Mouse (Mus musculus): ENCODE results near the gene Arhgef7. TPM values are rescaled to one million over a fixed set of nuclear protein-coding genes. Genes with fewer than 3 reads are reported as not detected.

Gene Arhgef7
- total RNA-seq, 1 experiment: 33.0 TPM

DNA sequence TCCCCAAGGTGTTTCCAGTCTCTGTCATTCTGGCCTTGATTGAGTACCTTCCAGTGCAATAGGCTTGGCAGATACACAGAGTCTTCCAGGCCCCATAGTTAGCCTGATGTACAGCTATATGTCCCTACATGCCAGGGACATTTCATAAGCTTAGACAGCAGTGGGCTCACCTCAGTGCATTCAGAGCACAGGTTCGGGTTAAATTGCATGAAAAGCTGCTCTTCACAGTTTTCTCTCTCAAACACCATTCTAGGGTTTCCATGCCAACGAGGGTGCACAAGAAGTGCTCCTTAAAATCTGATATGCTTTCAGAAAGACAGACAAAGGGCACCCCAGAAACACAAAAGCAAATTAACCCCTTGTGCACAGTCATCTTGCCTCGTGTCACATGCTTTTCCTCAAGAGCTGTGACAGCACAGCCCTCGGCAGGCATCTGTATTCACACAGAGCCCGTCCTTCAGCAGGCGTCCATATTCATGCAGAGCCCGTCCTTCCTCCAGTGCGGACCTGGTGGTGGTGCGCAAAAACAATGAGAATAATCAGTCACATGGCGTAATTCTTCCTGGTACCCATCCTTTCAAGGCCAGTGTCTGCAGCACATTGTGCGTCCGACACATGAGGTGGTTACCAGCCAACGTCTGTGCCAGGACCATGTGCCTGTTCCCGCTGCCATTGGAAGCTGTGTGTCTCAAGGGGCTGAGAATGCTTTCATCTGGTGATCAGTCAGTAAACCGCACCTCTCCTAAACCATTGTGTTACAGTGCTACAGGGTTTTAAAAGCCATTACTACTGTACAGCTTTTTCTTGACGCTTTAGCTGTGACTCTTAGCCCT is 102.9 kb downstream of the Arhgef7 start:
- no peak for DNase-seq (ENCODE audit: low read depth, low spot score)
- Histone ChIP-seq H3K27ac (ENCODE audit: insufficient read depth, low read depth, low read length, poor library complexity, severe bottlenecking) (no peak overlapping the region), H3K36me3 (ENCODE audit: control insufficient read depth, insufficient read depth, low read length, poor library complexity, severe bottlenecking) (peaks cover 37% of the 10 kb centered on the region), H3K4me1 (ENCODE audit: control insufficient read depth in 2 of 2, insufficient read depth in 2 of 2, low read length in 2 of 2, poor library complexity in 1 of 2) (no peaks in the 10 kb centered on the region), H3K9me3 (ENCODE audit: control insufficient read depth, insufficient read depth, low read depth, low read length) (no peaks in the 10 kb centered on the region), H3K4me3 (ENCODE audit: insufficient read depth in 1 of 2, low read depth in 1 of 2, low read length in 2 of 2, poor library complexity in 1 of 2, severe bottlenecking in 1 of 2) (no peak overlapping the region), H3K9ac (ENCODE audit: insufficient read depth, low read depth, low read length, poor library complexity, severe bottlenecking) (no peak overlapping the region)
- in situ Hi-C loops (cut with MboI; ENCODE audit: low sequenced_read_pairs in 2 of 2, unreplicated experiment in 2 of 2): no loop called here
- TF ChIP-seq HCFC1 (IDR thresholded peaks at IDR 0.05; ENCODE audit: borderline replicate concordance, insufficient read depth, low read length): no peak
- no peak for TF ChIP-seq CHD2 (IDR thresholded peaks at IDR 0.05; ENCODE audit: low read depth, low read length)
- no peak for TF ChIP-seq MAFK (IDR thresholded peaks at IDR 0.05; ENCODE audit: insufficient read depth, low read depth, low read length)
- no peak for TF ChIP-seq ZNF384 (IDR thresholded peaks at IDR 0.05; ENCODE audit: low read depth, low read length)
- TF ChIP-seq ZC3H11A (IDR thresholded peaks at IDR 0.05; ENCODE audit: borderline replicate concordance, low read depth, low read length): no peak

DNA sequence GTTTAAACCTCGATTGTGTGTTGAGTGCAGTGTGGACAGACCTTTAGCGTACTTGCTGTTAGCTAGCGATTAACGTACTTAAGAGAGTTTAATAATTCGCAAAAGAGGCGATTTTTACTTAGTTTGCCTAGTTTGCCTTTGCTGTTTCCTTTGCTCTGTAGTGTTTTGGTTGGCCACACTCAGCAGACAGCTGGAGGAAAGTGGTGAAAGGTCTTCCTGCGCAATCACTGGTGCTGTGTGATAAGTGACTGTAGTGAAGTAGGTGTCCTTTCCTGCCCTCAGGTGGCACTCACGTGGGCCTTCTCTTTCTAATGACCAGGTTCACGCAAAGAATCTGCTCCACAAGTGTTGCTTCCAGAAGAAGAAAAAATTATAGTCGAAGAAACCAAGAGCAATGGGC is 103.7 kb downstream of the Arhgef7 start:
- Histone ChIP-seq H3K4me1 (ENCODE audit: control insufficient read depth in 2 of 2, insufficient read depth in 2 of 2, low read length in 2 of 2, poor library complexity in 1 of 2) (no peaks in the 10 kb centered on the region), H3K36me3 (ENCODE audit: control insufficient read depth, insufficient read depth, low read length, poor library complexity, severe bottlenecking) (peaks cover 32% of the 10 kb centered on the region), H3K9me3 (ENCODE audit: control insufficient read depth, insufficient read depth, low read depth, low read length) (no peaks in the 10 kb centered on the region), H3K9ac (ENCODE audit: insufficient read depth, low read depth, low read length, poor library complexity, severe bottlenecking) (no peak overlapping the region), H3K4me3 (ENCODE audit: insufficient read depth in 1 of 2, low read depth in 1 of 2, low read length in 2 of 2, poor library complexity in 1 of 2, severe bottlenecking in 1 of 2) (no peak overlapping the region), H3K27ac (ENCODE audit: insufficient read depth, low read depth, low read length, poor library complexity, severe bottlenecking) (no peak overlapping the region)
- in situ Hi-C loops (cut with MboI; ENCODE audit: low sequenced_read_pairs in 2 of 2, unreplicated experiment in 2 of 2): no loop called here
- DNase-seq (ENCODE audit: low read depth, low spot score): no peak
- TF ChIP-seq HCFC1 (IDR thresholded peaks at IDR 0.05; ENCODE audit: borderline replicate concordance, insufficient read depth, low read length) (no peak), ZC3H11A (IDR thresholded peaks at IDR 0.05; ENCODE audit: borderline replicate concordance, low read depth, low read length) (no peak), MAFK (IDR thresholded peaks at IDR 0.05; ENCODE audit: insufficient read depth, low read depth, low read length) (no peak), CHD2 (IDR thresholded peaks at IDR 0.05; ENCODE audit: low read depth, low read length) (no peak), ZNF384 (IDR thresholded peaks at IDR 0.05; ENCODE audit: low read depth, low read length) (no peak)

DNA sequence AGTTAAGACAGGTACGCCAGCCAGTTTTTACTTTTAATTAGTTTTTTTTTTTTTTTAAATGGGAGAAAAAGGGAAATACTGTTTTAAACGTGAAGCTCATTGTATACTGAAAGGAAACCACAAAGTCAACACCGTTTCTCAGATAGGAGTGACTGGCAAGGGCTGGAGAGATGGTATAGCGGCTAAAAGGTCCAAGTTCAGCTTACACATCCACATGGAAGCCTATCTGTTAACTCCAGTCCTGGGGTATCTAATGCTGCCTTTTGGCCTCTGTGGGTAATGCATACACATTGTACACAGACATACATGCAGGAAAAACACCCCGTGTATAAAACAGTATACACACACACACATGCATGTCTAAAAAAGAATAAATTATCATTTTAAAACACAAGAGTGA is 104.4 kb downstream of the Arhgef7 start:
- Histone ChIP-seq H3K27ac (ENCODE audit: insufficient read depth, low read depth, low read length, poor library complexity, severe bottlenecking) (no peak overlapping the region), H3K4me3 (ENCODE audit: insufficient read depth in 1 of 2, low read depth in 1 of 2, low read length in 2 of 2, poor library complexity in 1 of 2, severe bottlenecking in 1 of 2) (no peak overlapping the region), H3K36me3 (ENCODE audit: control insufficient read depth, insufficient read depth, low read length, poor library complexity, severe bottlenecking) (peaks cover 28% of the 10 kb centered on the region), H3K9me3 (ENCODE audit: control insufficient read depth, insufficient read depth, low read depth, low read length) (no peaks in the 10 kb centered on the region), H3K4me1 (ENCODE audit: control insufficient read depth in 2 of 2, insufficient read depth in 2 of 2, low read length in 2 of 2, poor library complexity in 1 of 2) (no peaks in the 10 kb centered on the region), H3K9ac (ENCODE audit: insufficient read depth, low read depth, low read length, poor library complexity, severe bottlenecking) (no peak overlapping the region)
- no peak for DNase-seq (ENCODE audit: low read depth, low spot score)
- TF ChIP-seq MAFK (IDR thresholded peaks at IDR 0.05; ENCODE audit: insufficient read depth, low read depth, low read length): no peak
- TF ChIP-seq ZNF384 (IDR thresholded peaks at IDR 0.05; ENCODE audit: low read depth, low read length): no peak
- no peak for TF ChIP-seq CHD2 (IDR thresholded peaks at IDR 0.05; ENCODE audit: low read depth, low read length)
- TF ChIP-seq HCFC1 (IDR thresholded peaks at IDR 0.05; ENCODE audit: borderline replicate concordance, insufficient read depth, low read length): no peak
- TF ChIP-seq ZC3H11A (IDR thresholded peaks at IDR 0.05; ENCODE audit: borderline replicate concordance, low read depth, low read length): no peak
- in situ Hi-C loops (cut with MboI; ENCODE audit: low sequenced_read_pairs in 2 of 2, unreplicated experiment in 2 of 2): no loop called here

DNA sequence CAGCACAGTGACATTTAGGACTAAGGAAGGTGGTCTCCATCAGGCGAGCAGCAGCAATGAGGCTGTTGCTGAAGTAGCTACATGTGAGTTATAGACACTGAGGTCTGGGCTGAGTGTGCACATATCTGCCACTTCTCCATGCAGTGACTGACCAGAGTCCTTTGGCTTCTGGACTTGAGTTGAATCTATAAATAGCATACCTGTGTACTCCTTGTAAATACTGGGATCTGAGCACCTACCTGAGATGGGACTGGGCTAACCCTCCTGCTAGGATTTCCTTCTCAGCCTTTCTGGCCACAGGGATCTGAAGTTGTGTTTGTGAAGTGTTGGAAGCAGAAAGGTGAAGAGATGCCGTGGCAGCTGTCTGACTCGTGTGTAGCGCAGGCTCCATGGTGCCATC is 105.6 kb downstream of the Arhgef7 start:
- peaks cover 25% of the 10 kb centered on the region for H3K36me3 ChIP-seq (ENCODE audit: control insufficient read depth, insufficient read depth, low read length, poor library complexity, severe bottlenecking)
- TF ChIP-seq HCFC1 (IDR thresholded peaks at IDR 0.05; ENCODE audit: borderline replicate concordance, insufficient read depth, low read length) (no peak), CHD2 (IDR thresholded peaks at IDR 0.05; ENCODE audit: low read depth, low read length) (no peak), ZNF384 (IDR thresholded peaks at IDR 0.05; ENCODE audit: low read depth, low read length) (no peak), MAFK (IDR thresholded peaks at IDR 0.05; ENCODE audit: insufficient read depth, low read depth, low read length) (no peak), ZC3H11A (IDR thresholded peaks at IDR 0.05; ENCODE audit: borderline replicate concordance, low read depth, low read length) (no peak)
- H3K9me3 ChIP-seq (ENCODE audit: control insufficient read depth, insufficient read depth, low read depth, low read length): no peaks in the 10 kb centered on the region
- no peaks in the 10 kb centered on the region for H3K4me1 ChIP-seq (ENCODE audit: control insufficient read depth in 2 of 2, insufficient read depth in 2 of 2, low read length in 2 of 2, poor library complexity in 1 of 2)
- H3K4me3 ChIP-seq (ENCODE audit: insufficient read depth in 1 of 2, low read depth in 1 of 2, low read length in 2 of 2, poor library complexity in 1 of 2, severe bottlenecking in 1 of 2): no peak overlapping the region
- no peak overlapping the region for H3K27ac ChIP-seq (ENCODE audit: insufficient read depth, low read depth, low read length, poor library complexity, severe bottlenecking)
- DNase-seq (ENCODE audit: low read depth, low spot score): no peak
- no peak overlapping the region for H3K9ac ChIP-seq (ENCODE audit: insufficient read depth, low read depth, low read length, poor library complexity, severe bottlenecking)
- in situ Hi-C loops (cut with MboI; ENCODE audit: low sequenced_read_pairs in 2 of 2, unreplicated experiment in 2 of 2): no loop called here
